Mouse (Mus musculus): ENCODE measurements at regions not wholly inside any gene's neighbourhood (a gene's known extent, or its start where the extent isn't known, plus 50 kb on each side); places are given as distances from the start of the nearest gene placed in this dataset.

- no peak overlapping the region for H3K4me2 ChIP-seq (ENCODE audit: low read length)
Observed at GRCm38 (mm10) chr13:34800906-34801305, 66.3 kb downstream of the Fam50b start.

GRCm38 (mm10) chr13:34806532-34807092 lies 68.5 kb upstream of the Prpf4b start:
- Histone ChIP-seq H3K27me3 (ENCODE audit: control insufficient read depth, insufficient read depth, low read length) (no peaks in the 10 kb centered on the region), H3K4me1 (ENCODE audit: control insufficient read depth in 2 of 2, insufficient read depth in 2 of 2, low read length in 2 of 2) (no peaks in the 10 kb centered on the region), H3K9me3 (ENCODE audit: control insufficient read depth, low read length) (no peaks in the 10 kb centered on the region), H3K27ac (replicated peaks in 1 of 2; ENCODE audit: control insufficient read depth in 1 of 2, insufficient read depth in 1 of 2, low read depth in 2 of 2, low read length in 2 of 2) (no peak overlapping the region), H3K9ac (ENCODE audit: low read length) (no peak overlapping the region), H3K4me3 (ENCODE audit: control insufficient read depth in 1 of 2, insufficient read depth in 1 of 2, low read depth in 1 of 2, low read length in 2 of 2) (no peak overlapping the region), H3K36me3 (ENCODE audit: control insufficient read depth, insufficient read depth, low read length) (no peaks in the 10 kb centered on the region), H3K4me2 (ENCODE audit: low read length) (no peak overlapping the region)
- ATAC-seq (ENCODE audit: insufficient number of reproducible peaks, insufficient read depth, low FRiP score, low read depth), result no peak
- WGBS, result 57% methylated on average over 9 of the region's 9 CpGs

More at GRCm38 (mm10) chr13:34800906-34801305, 66.3 kb downstream of the Fam50b start:
- Histone ChIP-seq H3K27ac (replicated peaks in 1 of 2; ENCODE audit: control insufficient read depth in 1 of 2, insufficient read depth in 1 of 2, low read depth in 2 of 2, low read length in 2 of 2) (no peak overlapping the region), H3K9ac (ENCODE audit: low read length) (no peak overlapping the region), H3K4me1 (ENCODE audit: control insufficient read depth in 2 of 2, insufficient read depth in 2 of 2, low read length in 2 of 2) (no peaks in the 10 kb centered on the region), H3K4me3 (ENCODE audit: control insufficient read depth in 1 of 2, insufficient read depth in 1 of 2, low read depth in 1 of 2, low read length in 2 of 2) (no peak overlapping the region), H3K36me3 (ENCODE audit: control insufficient read depth, insufficient read depth, low read length) (no peaks in the 10 kb centered on the region), H3K9me3 (ENCODE audit: control insufficient read depth, low read length) (no peaks in the 10 kb centered on the region), H3K27me3 (ENCODE audit: control insufficient read depth, insufficient read depth, low read length) (no peaks in the 10 kb centered on the region)
- 65% methylated on average over 5 of the region's 5 CpGs for WGBS
- no peak for ATAC-seq (ENCODE audit: insufficient number of reproducible peaks, insufficient read depth, low FRiP score, low read depth)

GRCm38 (mm10) chr13:34809536-34809935 lies 65.6 kb upstream of the Prpf4b start:
- WGBS, result 94% methylated on average over 1 of the region's 1 CpGs
- Histone ChIP-seq H3K9ac (ENCODE audit: low read length) (no peak overlapping the region), H3K4me3 (ENCODE audit: control insufficient read depth in 1 of 2, insufficient read depth in 1 of 2, low read depth in 1 of 2, low read length in 2 of 2) (no peak overlapping the region), H3K27ac (replicated peaks in 1 of 2; ENCODE audit: control insufficient read depth in 1 of 2, insufficient read depth in 1 of 2, low read depth in 2 of 2, low read length in 2 of 2) (no peak overlapping the region), H3K4me1 (ENCODE audit: control insufficient read depth in 2 of 2, insufficient read depth in 2 of 2, low read length in 2 of 2) (peaks cover 5 to 7% of the 10 kb centered on the region in 2 experiments; a peak in 3 of 4 replicates), H3K4me2 (ENCODE audit: low read length) (no peak overlapping the region), H3K36me3 (ENCODE audit: control insufficient read depth, insufficient read depth, low read length) (no peaks in the 10 kb centered on the region), H3K27me3 (ENCODE audit: control insufficient read depth, insufficient read depth, low read length) (no peaks in the 10 kb centered on the region), H3K9me3 (ENCODE audit: control insufficient read depth, low read length) (peaks cover 10% of the 10 kb centered on the region)
- no peak for ATAC-seq (ENCODE audit: insufficient number of reproducible peaks, insufficient read depth, low FRiP score, low read depth)

GRCm38 (mm10) chr13:34814161-34815056 lies 60.7 kb upstream of the Prpf4b start:
- peak overlapping the region; percentile 66 to 72 for H3K27ac ChIP-seq (replicated peaks in 1 of 2; ENCODE audit: control insufficient read depth in 1 of 2, insufficient read depth in 1 of 2, low read depth in 2 of 2, low read length in 2 of 2)
- ATAC-seq (ENCODE audit: insufficient number of reproducible peaks, insufficient read depth, low FRiP score, low read depth), result peak; percentile 50
- no peaks in the 10 kb centered on the region for H3K36me3 ChIP-seq (ENCODE audit: control insufficient read depth, insufficient read depth, low read length)
- peak overlapping the region; percentile 54 for H3K4me2 ChIP-seq (ENCODE audit: low read length)
- 7% methylated on average over 18 of the region's 18 CpGs for WGBS
- 0 out of 4 replicates have a peak overlapping the region, but pooled peaks of 1 of the 2 experiments have one; percentile 3 for H3K4me3 ChIP-seq (ENCODE audit: control insufficient read depth in 1 of 2, insufficient read depth in 1 of 2, low read depth in 1 of 2, low read length in 2 of 2)
- H3K9ac ChIP-seq (ENCODE audit: low read length), result peak overlapping the region; percentile 53
- H3K27me3 ChIP-seq (ENCODE audit: control insufficient read depth, insufficient read depth, low read length), result no peaks in the 10 kb centered on the region
- peaks cover 10% of the 10 kb centered on the region for H3K9me3 ChIP-seq (ENCODE audit: control insufficient read depth, low read length)
- H3K4me1 ChIP-seq (ENCODE audit: control insufficient read depth in 2 of 2, insufficient read depth in 2 of 2, low read length in 2 of 2), result peaks cover 16 to 22% of the 10 kb centered on the region in 2 experiments

- no peak for ATAC-seq (ENCODE audit: insufficient number of reproducible peaks, insufficient read depth, low FRiP score, low read depth)
- H3K4me1 ChIP-seq (ENCODE audit: control insufficient read depth in 2 of 2, insufficient read depth in 2 of 2, low read length in 2 of 2), result peaks cover 16 to 26% of the 10 kb centered on the region in 2 experiments
- peak overlapping the region; percentile 66 to 72 for H3K27ac ChIP-seq (replicated peaks in 1 of 2; ENCODE audit: control insufficient read depth in 1 of 2, insufficient read depth in 1 of 2, low read depth in 2 of 2, low read length in 2 of 2)
- H3K9me3 ChIP-seq (ENCODE audit: control insufficient read depth, low read length), result peaks cover 10% of the 10 kb centered on the region
- peak overlapping the region; percentile 54 for H3K4me2 ChIP-seq (ENCODE audit: low read length)
- no peaks in the 10 kb centered on the region for H3K36me3 ChIP-seq (ENCODE audit: control insufficient read depth, insufficient read depth, low read length)
- H3K4me3 ChIP-seq (ENCODE audit: control insufficient read depth in 1 of 2, insufficient read depth in 1 of 2, low read depth in 1 of 2, low read length in 2 of 2), result no peak overlapping the region
- WGBS, result 41% methylated on average over 3 of the region's 3 CpGs
- H3K9ac ChIP-seq (ENCODE audit: low read length), result peak overlapping the region; percentile 53
- no peaks in the 10 kb centered on the region for H3K27me3 ChIP-seq (ENCODE audit: control insufficient read depth, insufficient read depth, low read length)
Observed at GRCm38 (mm10) chr13:34815057-34815410, 60.1 kb upstream of the Prpf4b start.

- Histone ChIP-seq H3K4me1 (ENCODE audit: control insufficient read depth in 2 of 2, insufficient read depth in 2 of 2, low read length in 2 of 2) (peaks cover 16 to 37% of the 10 kb centered on the region in 2 experiments), H3K36me3 (ENCODE audit: control insufficient read depth, insufficient read depth, low read length) (no peaks in the 10 kb centered on the region), H3K9ac (ENCODE audit: low read length) (no peak overlapping the region), H3K4me3 (ENCODE audit: control insufficient read depth in 1 of 2, insufficient read depth in 1 of 2, low read depth in 1 of 2, low read length in 2 of 2) (no peak overlapping the region), H3K27me3 (ENCODE audit: control insufficient read depth, insufficient read depth, low read length) (no peaks in the 10 kb centered on the region), H3K9me3 (ENCODE audit: control insufficient read depth, low read length) (peaks cover 2% of the 10 kb centered on the region), H3K27ac (replicated peaks in 1 of 2; ENCODE audit: control insufficient read depth in 1 of 2, insufficient read depth in 1 of 2, low read depth in 2 of 2, low read length in 2 of 2) (no peak overlapping the region), H3K4me2 (ENCODE audit: low read length) (no peak overlapping the region)
- whole genome bisulfite sequencing, result 57% methylated on average over 5 of the region's 5 CpGs
- ATAC-seq (ENCODE audit: insufficient number of reproducible peaks, insufficient read depth, low FRiP score, low read depth), result no peak
Observed at GRCm38 (mm10) chr13:34818211-34818610, 56.9 kb upstream of the Prpf4b start.

- H3K9me3 ChIP-seq (ENCODE audit: control insufficient read depth, low read length), result no peaks in the 10 kb centered on the region
- peak overlapping the region in 1 of 2 experiments; percentile 45; a peak in 1 of 4 replicates for H3K27ac ChIP-seq (replicated peaks in 1 of 2; ENCODE audit: control insufficient read depth in 1 of 2, insufficient read depth in 1 of 2, low read depth in 2 of 2, low read length in 2 of 2)
- WGBS, result 49% methylated on average over 4 of the region's 4 CpGs
- H3K9ac ChIP-seq (ENCODE audit: low read length), result no peak overlapping the region
- no peak overlapping the region for H3K4me3 ChIP-seq (ENCODE audit: control insufficient read depth in 1 of 2, insufficient read depth in 1 of 2, low read depth in 1 of 2, low read length in 2 of 2)
- no peaks in the 10 kb centered on the region for H3K27me3 ChIP-seq (ENCODE audit: control insufficient read depth, insufficient read depth, low read length)
- H3K36me3 ChIP-seq (ENCODE audit: control insufficient read depth, insufficient read depth, low read length), result no peaks in the 10 kb centered on the region
- no peak overlapping the region for H3K4me2 ChIP-seq (ENCODE audit: low read length)
- H3K4me1 ChIP-seq (ENCODE audit: control insufficient read depth in 2 of 2, insufficient read depth in 2 of 2, low read length in 2 of 2), result peaks cover 3 to 22% of the 10 kb centered on the region in 2 experiments
- ATAC-seq (ENCODE audit: insufficient number of reproducible peaks, insufficient read depth, low FRiP score, low read depth), result peak; percentile 75
Observed at GRCm38 (mm10) chr13:34820423-34820822, 54.7 kb upstream of the Prpf4b start.
